Mouse (Mus musculus): ENCODE measurements at regions not wholly inside any gene's neighbourhood (a gene's known extent, or its start where the extent isn't known, plus 50 kb on each side); places are given as distances from the start of the nearest gene placed in this dataset.

- DNase-seq (ENCODE audit: low spot score), result no peak
These were observed 227.1 kb upstream of the Hes1 start for GRCm38 (mm10) chr16:29837025-29837629.

GRCm38 (mm10) chr16:29837874-29838273 is 226.3 kb upstream of the Hes1 start:
- DNase-seq (ENCODE audit: low spot score), result no peak

- DNase-seq (ENCODE audit: low spot score), result no peak
These were observed 225.1 kb upstream of the Hes1 start for GRCm38 (mm10) chr16:29838981-29839661.

GRCm38 (mm10) chr16:29839662-29840001 is 224.6 kb upstream of the Hes1 start:
- DNase-seq (ENCODE audit: low spot score), result no peak

- DNase-seq (ENCODE audit: low spot score), result no peak
These were observed 223.8 kb upstream of the Hes1 start for GRCm38 (mm10) chr16:29840412-29840811.

GRCm38 (mm10) chr16:29841132-29841531 is 223.1 kb upstream of the Hes1 start:
- no peak for DNase-seq (ENCODE audit: low spot score)

GRCm38 (mm10) chr16:29842071-29842470 is 222.1 kb upstream of the Hes1 start:
- no peak for DNase-seq (ENCODE audit: low spot score)

- DNase-seq (ENCODE audit: low spot score), result no peak
These were observed 220.7 kb upstream of the Hes1 start for GRCm38 (mm10) chr16:29843490-29843889.

GRCm38 (mm10) chr16:29844706-29845596 is 219.2 kb upstream of the Hes1 start:
- DNase-seq (ENCODE audit: low spot score), result no peak

GRCm38 (mm10) chr16:29845597-29845986 is 218.6 kb upstream of the Hes1 start:
- no peak for DNase-seq (ENCODE audit: low spot score)

- no peak for DNase-seq (ENCODE audit: low spot score)
These were observed 217.1 kb upstream of the Hes1 start for GRCm38 (mm10) chr16:29847059-29847458.

- no peak for DNase-seq (ENCODE audit: low spot score)
These were observed 216.4 kb upstream of the Hes1 start for GRCm38 (mm10) chr16:29847734-29848133.

GRCm38 (mm10) chr16:29848527-29848926 is 215.7 kb upstream of the Hes1 start:
- DNase-seq (ENCODE audit: low spot score), result no peak

GRCm38 (mm10) chr16:29849511-29849910 is 214.7 kb upstream of the Hes1 start:
- no peak for DNase-seq (ENCODE audit: low spot score)

GRCm38 (mm10) chr16:29850616-29851015 is 213.6 kb upstream of the Hes1 start:
- DNase-seq (ENCODE audit: low spot score), result no peak

- DNase-seq (ENCODE audit: low spot score), result no peak
These were observed 212.4 kb upstream of the Hes1 start for GRCm38 (mm10) chr16:29851827-29852226.

- DNase-seq (ENCODE audit: low spot score), result no peak
These were observed 209.2 kb upstream of the Hes1 start for GRCm38 (mm10) chr16:29854805-29855565.

- DNase-seq (ENCODE audit: low spot score), result no peak
These were observed 207.6 kb upstream of the Hes1 start for GRCm38 (mm10) chr16:29856545-29856944.

- no peak for DNase-seq (ENCODE audit: low spot score)
These were observed 205.5 kb upstream of the Hes1 start for GRCm38 (mm10) chr16:29858645-29859044.

- no peak for DNase-seq (ENCODE audit: low spot score)
These were observed 203.9 kb upstream of the Hes1 start for GRCm38 (mm10) chr16:29860306-29860705.

- no peak for DNase-seq (ENCODE audit: low spot score)
These were observed 203.1 kb upstream of the Hes1 start for GRCm38 (mm10) chr16:29861056-29861455.

Measured in urinary bladder, adult 2 months (tissue).